Mouse (Mus musculus): ENCODE measurements around the gene Rbm17. TPM values are rescaled to one million over a fixed set of nuclear protein-coding genes. Genes with fewer than 3 reads are reported as not detected.

Gene Rbm17
- total and polyA plus RNA-seq, 3 experiments, result 199 to 405 (median 239) TPM

- in situ Hi-C loops (cut with MboI; ENCODE audit: low pct_ligation_motif_present, low pct_unique_long_range_greater_than_20kb, low sequenced_read_pairs), result no loop called here
- peak; percentile 93 for DNase-seq (ENCODE audit: extremely low read depth)
Observed at GRCm38 (mm10) chr2:11637115-11637514, 33.2 kb upstream of the Rbm17 start.

GRCm38 (mm10) chr2:11636138-11636480 lies 32.2 kb upstream of the Rbm17 start:
- H3K27me3 ChIP-seq (replicated peaks), result no peaks in the 10 kb centered on the region
- DNase-seq (ENCODE audit: extremely low read depth), result peak; percentile 48
- peak overlapping the region; percentile 97 for H3K27ac ChIP-seq (ENCODE audit: insufficient read depth, low read depth)
- peak overlapping the region; percentile 91 for H3K4me2 ChIP-seq (ENCODE audit: insufficient read depth, low read depth, poor library complexity, severe bottlenecking)
- H3K9me3 ChIP-seq (replicated peaks; ENCODE audit: low read length), result peaks cover 6% of the 10 kb centered on the region
- H3K79me2 ChIP-seq (replicated peaks; ENCODE audit: control insufficient read depth, extremely low read depth, insufficient read depth, poor library complexity, severe bottlenecking), result no peaks in the 10 kb centered on the region
- no peaks in the 10 kb centered on the region for H3K36me3 ChIP-seq (replicated peaks in 1 of 2; ENCODE audit: control insufficient read depth in 1 of 2, insufficient read depth in 1 of 2, low read length in 1 of 2)
- peak overlapping the region in 1 of 3 experiments; percentile 22 for H3K4me3 ChIP-seq (replicated peaks in 1 of 3; ENCODE audit: low read depth in 2 of 3, low read length in 2 of 3, poor library complexity in 1 of 3)
- peak overlapping the region; percentile 85 for H3K9ac ChIP-seq (ENCODE audit: insufficient read depth, low read depth)
- TF ChIP-seq NELFE (IDR thresholded peaks at IDR 0.05; ENCODE audit: low read depth, low read length), result no peak
- TF ChIP-seq NRF1 (IDR thresholded peaks at IDR 0.05; ENCODE audit: low read depth, low read length), result no peak
- peak; percentile 68 for TF ChIP-seq EP300 (IDR thresholded peaks at IDR 0.05; ENCODE audit: low read length)
- no peak for TF ChIP-seq MYC (IDR thresholded peaks at IDR 0.05; ENCODE audit: low read depth, low read length)
- 0 out of 2 replicates have a peak, but pooled peaks have one; percentile 1 for TF ChIP-seq IRF4 (IDR thresholded peaks at IDR 0.05; ENCODE audit: low read depth, low read length)
- peak; percentile 69 for TF ChIP-seq TCF12 (IDR thresholded peaks at IDR 0.05; ENCODE audit: low read depth, low read length)
- TF ChIP-seq KAT2A (IDR thresholded peaks at IDR 0.05; ENCODE audit: insufficient replicate concordance, low read length), result no peak
- 0 out of 2 replicates have a peak, but pooled peaks have one; percentile 0 for TF ChIP-seq JUND (conservative IDR thresholded peaks at IDR 0.05; ENCODE audit: low read depth, low read length)
- dilution Hi-C loops (cut with MboI; ENCODE audit: extremely low pct_ligation_motif_present, extremely low pct_unique_long_range_greater_than_20kb, low sequenced_read_pairs), result no loop called here
- peaks cover 26 to 38% of the 10 kb centered on the region in 2 experiments for H3K4me1 ChIP-seq (ENCODE audit: control insufficient read depth in 1 of 2, insufficient read depth in 2 of 2)
- in situ Hi-C loops (cut with MboI; ENCODE audit: low pct_ligation_motif_present, low pct_unique_long_range_greater_than_20kb, low sequenced_read_pairs), result no loop called here

More at GRCm38 (mm10) chr2:11637115-11637514, 33.2 kb upstream of the Rbm17 start:
- Histone ChIP-seq H3K9ac (ENCODE audit: insufficient read depth, low read depth) (peak overlapping the region; percentile 85), H3K4me3 (replicated peaks in 1 of 3; ENCODE audit: low read depth in 2 of 3, low read length in 2 of 3, poor library complexity in 1 of 3) (no peak overlapping the region), H3K4me1 (ENCODE audit: control insufficient read depth in 1 of 2, insufficient read depth in 2 of 2) (peaks cover 29 to 48% of the 10 kb centered on the region in 2 experiments), H3K27ac (ENCODE audit: insufficient read depth, low read depth) (peak overlapping the region; percentile 97), H3K9me3 (replicated peaks; ENCODE audit: low read length) (peaks cover 6% of the 10 kb centered on the region), H3K79me2 (replicated peaks; ENCODE audit: control insufficient read depth, extremely low read depth, insufficient read depth, poor library complexity, severe bottlenecking) (no peaks in the 10 kb centered on the region), H3K4me2 (ENCODE audit: insufficient read depth, low read depth, poor library complexity, severe bottlenecking) (peak overlapping the region; percentile 91), H3K27me3 (replicated peaks) (no peaks in the 10 kb centered on the region), H3K36me3 (replicated peaks in 1 of 2; ENCODE audit: control insufficient read depth in 1 of 2, insufficient read depth in 1 of 2, low read length in 1 of 2) (no peaks in the 10 kb centered on the region)
- dilution Hi-C loops (cut with MboI; ENCODE audit: extremely low pct_ligation_motif_present, extremely low pct_unique_long_range_greater_than_20kb, low sequenced_read_pairs), result no loop called here
- TF ChIP-seq ZNF384 (IDR thresholded peaks at IDR 0.05; ENCODE audit: low read depth, low read length) (0 out of 2 replicates have a peak, but pooled peaks have one; percentile 18), GABPA (IDR thresholded peaks at IDR 0.05; ENCODE audit: insufficient replicate concordance, low read depth, low read length) (no peak), NRF1 (IDR thresholded peaks at IDR 0.05; ENCODE audit: low read depth, low read length) (no peak), RCOR1 (conservative IDR thresholded peaks at IDR 0.05; ENCODE audit: low read depth, low read length) (no peak; the same call in 1 of the 2 replicates), ZMIZ1 (IDR thresholded peaks at IDR 0.05; ENCODE audit: low read depth, low read length) (no peak), PAX5 (IDR thresholded peaks at IDR 0.05; ENCODE audit: low read length) (no peak), CHD2 (IDR thresholded peaks at IDR 0.05; ENCODE audit: low read length) (no peak; the same call in 1 of the 2 replicates), MAZ (IDR thresholded peaks at IDR 0.05; ENCODE audit: low read depth, low read length) (no peak), JUN (IDR thresholded peaks at IDR 0.05; ENCODE audit: insufficient read depth, low read depth, low read length) (peak; percentile 39), E2F4 (IDR thresholded peaks at IDR 0.05; ENCODE audit: insufficient replicate concordance, low read depth, low read length) (no peak), POLR2AphosphoS2 (IDR thresholded peaks at IDR 0.05; ENCODE audit: low read depth, low read length) (no peak), ZC3H11A (IDR thresholded peaks at IDR 0.05; ENCODE audit: low read depth, low read length) (no peak), TBP (conservative IDR thresholded peaks at IDR 0.05; ENCODE audit: low read depth, low read length) (peak; percentile 82), MAX (IDR thresholded peaks at IDR 0.05; ENCODE audit: low read length) (peak; percentile 91), JUND (conservative IDR thresholded peaks at IDR 0.05; ENCODE audit: low read depth, low read length) (peak; percentile 13; the same call in 1 of the 2 replicates), EP300 (IDR thresholded peaks at IDR 0.05; ENCODE audit: low read length) (peak; percentile 91), KAT2A (IDR thresholded peaks at IDR 0.05; ENCODE audit: insufficient replicate concordance, low read length) (no peak), MAFK (IDR thresholded peaks at IDR 0.05; ENCODE audit: insufficient replicate concordance, low read length) (no peak), MYC (IDR thresholded peaks at IDR 0.05; ENCODE audit: low read depth, low read length) (peak; percentile 98), ETS1 (conservative IDR thresholded peaks at IDR 0.05; ENCODE audit: low read depth, low read length) (peak; percentile 65), NELFE (IDR thresholded peaks at IDR 0.05; ENCODE audit: low read depth, low read length) (no peak), UBTF (IDR thresholded peaks at IDR 0.05; ENCODE audit: low read depth, low read length) (no peak; the same call in 1 of the 2 replicates), POLR2A (IDR thresholded peaks at IDR 0.05; ENCODE audit: low read depth, low read length) (peak; percentile 42; the same call in 1 of the 2 replicates), RAD21 (IDR thresholded peaks at IDR 0.05; ENCODE audit: low read depth, low read length) (no peak), ELF1 (IDR thresholded peaks at IDR 0.05; ENCODE audit: low read depth, low read length) (no peak), USF2 (conservative IDR thresholded peaks at IDR 0.05; ENCODE audit: low read depth, low read length) (no peak), ZKSCAN1 (IDR thresholded peaks at IDR 0.05; ENCODE audit: borderline replicate concordance, low read depth, low read length) (no peak), BHLHE40 (IDR thresholded peaks at IDR 0.05; ENCODE audit: low read depth, low read length) (peak; percentile 65), SMC3 (IDR thresholded peaks at IDR 0.05; ENCODE audit: low read depth, low read length) (no peak; the same call in 1 of the 2 replicates), MEF2A (IDR thresholded peaks at IDR 0.05; ENCODE audit: borderline replicate concordance, low read depth, low read length) (peak; percentile 81; the same call in 1 of the 2 replicates), CHD1 (IDR thresholded peaks at IDR 0.05; ENCODE audit: low read depth, low read length) (no peak), CTCF (conservative IDR thresholded peaks at IDR 0.05 in 1 of 2, IDR thresholded peaks at IDR 0.05 in 1 of 2; ENCODE audit: low read depth in 2 of 2, low read length in 2 of 2) (no peak), HCFC1 (IDR thresholded peaks at IDR 0.05; ENCODE audit: low read depth, low read length) (peak; percentile 25; the same call in 1 of the 2 replicates), SIN3A (IDR thresholded peaks at IDR 0.05; ENCODE audit: low read length) (peak; percentile 11; the same call in 1 of the 2 replicates), TCF12 (IDR thresholded peaks at IDR 0.05; ENCODE audit: low read depth, low read length) (peak; percentile 70), USF1 (IDR thresholded peaks at IDR 0.05; ENCODE audit: low read depth, low read length) (no peak), IRF4 (IDR thresholded peaks at IDR 0.05; ENCODE audit: low read depth, low read length) (peak; percentile 87), MXI1 (IDR thresholded peaks at IDR 0.05; ENCODE audit: low read depth, low read length) (no peak; the same call in 1 of the 2 replicates)

All from CH12.LX (cell line).